Mouse (Mus musculus) adipocyte (in vitro differentiated cells): Measurements from ENCODE around the gene Bpifb5.
"Not testable (repeated sequence)": the region's sequence is repeated elsewhere in the genome, so short reads cannot be mapped to it uniquely, and the experiment has no call there.

ENCODE experiments used
- DNase-seq: peaks from one replicate; pipeline ENCODE4 v3.0.0-alpha.2; 2016; ENCODE audit warnings: low spot score

The Bpifb5 gene

GRCm38 (mm10) chr2:154223265-154223916, at the start of gene Bpifb5:
Bpifb5 (plus strand) TSS chr2:154223742.
- no peak for DNase-seq

- not testable (repeated sequence) for DNase-seq
Observed at GRCm38 (mm10) chr2:154181900-154182299, 41.6 kb upstream of the Bpifb5 start.

DNA sequence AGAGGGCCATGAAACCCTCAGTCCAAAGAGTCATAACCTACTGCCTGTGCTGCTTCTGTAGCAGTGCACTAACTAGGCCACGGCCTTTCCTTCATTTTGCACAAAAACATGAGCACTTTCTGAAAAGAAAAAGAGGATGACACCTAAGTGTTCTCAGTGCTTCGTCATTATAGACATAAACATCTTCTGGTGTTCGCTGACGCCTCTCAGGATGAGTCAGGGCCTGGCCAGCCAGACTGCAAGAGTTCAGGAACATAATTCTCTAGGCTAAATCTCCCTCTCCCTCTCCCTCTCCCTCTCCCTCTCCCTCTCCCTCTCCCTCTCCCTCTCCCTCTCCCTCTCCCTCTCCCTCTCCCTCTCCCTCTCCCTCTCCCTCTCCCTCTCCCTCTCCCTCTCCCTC, 40.5 kb upstream of the Bpifb5 start:
- not testable (repeated sequence) for DNase-seq

GRCm38 (mm10) chr2:154185319-154185718, 38.2 kb upstream of the Bpifb5 start:
- DNase-seq: no peak

- no peak for DNase-seq
Observed at GRCm38 (mm10) chr2:154185748-154186147, 37.8 kb upstream of the Bpifb5 start.

GRCm38 (mm10) chr2:154187468-154187867, 36.1 kb upstream of the Bpifb5 start:
- DNase-seq: peak; percentile 10

- DNase-seq: no peak
Observed at GRCm38 (mm10) chr2:154189877-154190434, 33.6 kb upstream of the Bpifb5 start.

- DNase-seq: no peak
Observed at GRCm38 (mm10) chr2:154190546-154191258, 32.8 kb upstream of the Bpifb5 start, which contains the start of gene Bpifb1. Bpifb1 (plus strand) TSS chr2:154190818.

DNA sequence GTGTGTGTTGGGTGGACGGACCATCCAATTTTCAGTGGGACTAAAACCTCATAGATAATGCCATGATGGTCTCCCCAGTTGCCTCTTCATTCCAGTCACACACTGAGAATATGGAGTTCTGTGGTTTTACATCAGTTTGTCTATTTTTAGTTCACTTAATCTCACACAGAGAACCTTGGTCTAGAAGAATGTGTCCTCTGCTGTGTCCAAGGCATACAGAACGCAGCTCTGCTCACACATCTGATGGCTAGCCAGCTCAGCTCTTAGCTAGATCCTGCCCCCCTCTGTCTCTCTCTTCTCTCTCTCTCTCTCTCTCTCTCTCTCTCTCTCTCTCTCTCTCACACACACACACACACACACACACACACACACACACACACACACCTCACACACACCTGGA, 31.4 kb upstream of the Bpifb5 start:
- DNase-seq: no peak

DNA sequence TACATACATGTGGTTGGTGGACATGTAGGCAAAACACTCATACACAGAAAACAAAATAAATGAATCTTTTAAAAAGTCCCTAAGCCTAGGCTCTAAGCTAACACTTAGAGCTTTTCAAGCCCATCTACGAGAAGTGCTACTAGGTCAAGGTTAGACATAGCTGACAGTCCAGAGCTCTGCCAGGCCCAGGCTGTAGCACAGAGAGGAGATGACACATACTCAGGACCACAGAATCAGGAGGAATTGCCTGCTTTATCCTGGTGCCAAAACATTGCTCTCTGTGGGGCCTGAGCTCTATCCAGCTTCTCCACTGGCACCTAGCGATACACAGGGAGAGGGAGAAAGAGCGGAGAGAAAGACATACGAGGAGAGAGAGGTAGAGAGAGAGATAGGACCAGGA, 30.5 kb upstream of the Bpifb5 start:
- no peak for DNase-seq

GRCm38 (mm10) chr2:154193994-154194504, 29.5 kb upstream of the Bpifb5 start:
- DNase-seq: no peak

DNA sequence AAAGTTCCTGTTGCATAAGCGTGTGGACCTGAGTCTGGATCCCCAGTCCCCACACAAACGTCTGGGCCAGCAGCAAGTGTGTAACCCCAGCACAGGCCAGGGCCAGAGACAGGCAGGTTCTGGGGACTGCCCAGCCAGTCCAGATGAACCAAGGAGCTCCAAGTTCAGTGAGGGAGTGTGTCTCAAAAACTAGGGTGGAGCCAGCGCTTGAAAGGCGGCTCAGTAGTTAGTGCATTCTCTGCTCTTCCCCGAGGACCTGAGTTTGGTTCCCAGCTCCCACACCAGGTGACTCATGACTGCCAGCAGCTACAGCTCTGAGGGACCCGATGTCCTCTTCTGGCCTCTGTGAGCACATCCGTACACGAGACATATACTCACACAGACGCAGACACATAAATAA, 26.5 kb upstream of the Bpifb5 start:
- DNase-seq: no peak

GRCm38 (mm10) chr2:154204630-154205029, 18.9 kb upstream of the Bpifb5 start:
- no peak for DNase-seq

DNA sequence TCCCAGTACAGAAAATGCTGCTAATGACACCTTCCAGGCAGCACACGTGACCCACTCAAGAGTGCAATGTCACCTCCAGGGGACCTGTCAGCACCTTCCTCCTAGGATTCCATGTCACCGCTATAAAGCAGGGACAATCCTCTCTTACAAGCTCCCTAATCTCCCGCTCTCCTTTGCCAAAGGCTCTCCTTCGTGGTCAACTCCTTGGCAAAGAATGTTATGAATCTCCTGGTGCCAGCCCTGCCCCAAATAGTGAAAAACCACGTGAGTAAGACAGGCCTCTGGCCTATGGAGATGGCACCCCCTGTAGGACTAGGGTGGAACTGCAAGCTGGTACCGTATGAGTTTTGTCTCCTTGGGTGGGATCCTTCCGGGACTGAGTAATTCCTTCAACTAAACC, 16.6 kb upstream of the Bpifb5 start:
- no peak for DNase-seq

DNA sequence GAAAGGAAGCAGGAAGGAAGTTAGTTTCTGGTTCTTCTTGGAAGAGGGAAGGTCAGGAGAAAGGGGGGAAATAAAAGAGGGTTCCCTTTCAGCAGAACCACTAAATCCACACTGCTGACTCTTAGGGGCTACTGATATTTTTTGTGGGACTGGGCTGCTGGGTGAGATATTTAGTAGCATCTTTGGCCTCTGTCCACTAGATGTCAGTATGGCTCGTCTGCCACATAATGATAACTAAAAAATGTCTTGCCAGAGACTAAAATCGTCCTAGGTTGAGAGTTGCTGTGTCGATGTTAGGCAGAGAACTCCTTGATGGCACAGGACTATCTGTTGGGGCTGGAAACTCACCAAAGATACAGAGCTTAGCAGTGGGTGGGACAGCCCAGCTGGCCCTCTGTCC, 14.4 kb upstream of the Bpifb5 start:
- peak; percentile 50 for DNase-seq

GRCm38 (mm10) chr2:154211121-154211520, 12.4 kb upstream of the Bpifb5 start:
- DNase-seq: no peak

DNA sequence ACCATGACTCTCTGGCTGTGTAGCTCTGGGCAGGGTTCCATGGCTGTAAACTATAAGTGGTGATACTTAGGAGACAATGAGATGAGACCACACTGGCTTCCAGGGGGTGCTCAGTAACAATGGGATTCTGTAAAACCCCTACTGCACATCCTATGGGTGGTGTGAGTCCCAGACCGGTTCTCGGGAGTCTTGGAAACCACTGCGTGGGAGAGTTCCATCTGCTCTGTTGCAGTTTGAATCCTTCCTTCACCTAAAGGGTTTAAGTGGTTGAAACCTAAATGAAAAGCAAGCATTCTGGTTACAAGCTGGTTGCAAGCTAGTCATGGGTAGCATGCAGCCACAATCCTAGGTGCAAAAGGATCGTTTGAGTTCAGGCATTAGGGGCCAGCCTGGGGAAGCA, 11.7 kb upstream of the Bpifb5 start:
- DNase-seq: no peak

DNA sequence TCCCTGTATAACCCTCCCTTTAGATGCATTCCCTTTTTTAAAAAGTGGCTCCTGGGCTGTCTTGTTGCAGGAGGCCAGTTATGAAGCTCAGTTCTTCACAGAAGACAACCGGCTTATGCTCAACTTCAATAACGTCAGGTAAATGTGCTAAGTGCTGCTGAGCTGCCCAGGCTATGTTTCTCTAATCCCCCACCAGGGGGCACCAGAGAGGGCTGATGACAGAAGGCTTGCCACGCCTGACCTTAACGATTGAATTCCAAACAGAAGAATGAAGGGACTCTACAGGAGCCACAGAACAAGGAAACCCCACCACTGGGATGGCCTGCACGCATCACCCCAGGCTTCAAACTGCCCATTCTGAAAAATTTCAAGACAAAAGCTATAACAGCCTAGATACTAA, 8.4 kb upstream of the Bpifb5 start:
- peak; percentile 38 for DNase-seq

DNA sequence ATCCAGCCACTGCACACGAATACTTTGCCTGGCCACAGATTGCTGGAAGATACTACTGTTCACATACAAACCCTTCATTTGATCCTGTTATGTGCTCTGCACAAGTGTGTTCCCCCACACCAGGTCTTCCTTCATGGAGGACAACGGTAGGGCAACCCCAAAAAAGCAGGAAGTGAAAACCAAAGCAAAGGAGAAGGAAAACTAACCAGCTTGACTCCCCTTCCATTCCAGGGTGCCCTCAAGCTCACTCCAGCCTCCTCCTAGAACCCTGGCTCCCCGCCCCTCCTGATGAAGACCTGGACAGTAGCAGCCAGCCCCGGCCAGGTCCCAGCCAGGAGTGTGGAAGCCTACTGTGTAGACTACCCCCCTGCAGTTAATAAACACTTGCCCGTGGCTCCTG, 3.6 kb upstream of the Bpifb5 start:
- no peak for DNase-seq

DNA sequence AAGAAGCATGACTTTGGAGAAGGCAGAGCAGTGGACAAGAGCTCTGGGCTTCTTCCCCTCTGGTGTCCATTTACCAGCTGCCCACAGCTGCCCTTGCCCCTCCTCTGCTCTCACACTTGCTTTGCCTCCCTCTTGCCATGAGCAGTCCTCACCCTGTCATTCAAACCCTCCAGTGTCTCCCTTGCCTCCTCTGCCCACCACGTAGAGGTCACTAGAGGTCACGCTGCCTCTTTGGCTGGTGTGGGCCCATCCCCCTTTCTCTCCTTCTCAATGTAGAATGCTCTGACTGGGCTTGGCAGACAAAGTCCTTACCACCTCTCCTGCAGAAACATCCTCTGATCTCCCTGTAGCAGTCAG, 353 bp downstream of the Bpifb5 start:
- DNase-seq: no peak

DNA sequence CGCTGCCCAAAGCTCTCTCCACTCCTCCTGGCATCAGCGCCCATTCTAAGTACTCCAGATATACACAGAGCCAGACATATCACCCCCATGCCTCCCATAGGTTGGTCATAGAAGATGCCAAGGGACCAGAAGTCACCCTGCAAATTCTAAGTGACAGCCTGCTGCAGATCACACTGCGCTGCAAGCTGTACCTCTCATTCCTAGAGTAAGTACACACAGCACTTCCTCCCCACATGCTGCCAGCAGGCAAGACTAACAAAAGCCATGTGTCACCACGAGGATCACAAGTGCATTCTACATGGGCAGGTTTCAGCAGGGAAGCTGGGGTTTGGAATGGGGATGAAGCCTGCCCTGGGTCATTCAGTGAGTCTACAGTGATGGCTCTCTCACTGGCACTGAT, 3.4 kb downstream of the Bpifb5 start:
- no peak for DNase-seq

DNA sequence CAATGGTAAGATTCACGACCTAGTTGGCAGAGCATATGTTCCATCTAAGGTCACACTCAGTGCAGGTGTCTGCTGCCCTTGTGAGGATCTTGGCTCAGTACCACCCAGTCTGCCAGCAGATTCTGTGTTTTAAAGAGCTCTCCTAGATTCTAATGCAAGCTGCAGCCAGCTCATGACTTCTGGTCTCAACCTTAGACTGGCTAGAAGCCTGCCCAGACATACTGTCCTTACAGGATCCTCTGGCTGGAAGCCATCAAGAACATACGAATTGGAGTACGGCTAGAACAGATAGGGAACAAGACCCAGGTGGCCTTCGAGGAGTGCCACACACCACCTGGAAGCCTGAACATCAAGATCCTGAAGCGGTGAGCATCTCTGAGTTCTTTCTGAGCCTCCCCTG, 4.3 kb downstream of the Bpifb5 start:
- no peak for DNase-seq

DNA sequence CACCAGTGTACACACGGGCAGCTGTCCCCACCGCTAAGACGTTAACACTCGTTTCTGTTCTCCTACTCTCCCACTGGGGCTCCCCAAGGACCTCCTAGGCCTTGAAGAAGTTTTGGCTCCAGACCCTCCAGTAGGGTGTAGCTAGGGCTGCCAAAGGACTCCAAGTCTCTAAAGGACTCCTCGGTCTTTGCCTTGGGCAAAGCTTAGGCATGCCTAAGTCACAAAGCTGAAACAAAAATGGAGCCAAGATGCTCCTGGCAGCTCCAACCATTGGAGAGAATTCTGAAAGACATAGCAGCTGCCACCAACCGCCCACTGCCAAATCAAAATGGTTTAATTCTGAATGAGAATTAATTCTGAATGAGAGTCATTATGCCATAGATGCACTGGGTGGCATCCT, 9.9 kb downstream of the Bpifb5 start:
- DNase-seq: no peak
